19 mouse cellular contexts compared by ENCODE assay signal in the genomic region with DNA sequence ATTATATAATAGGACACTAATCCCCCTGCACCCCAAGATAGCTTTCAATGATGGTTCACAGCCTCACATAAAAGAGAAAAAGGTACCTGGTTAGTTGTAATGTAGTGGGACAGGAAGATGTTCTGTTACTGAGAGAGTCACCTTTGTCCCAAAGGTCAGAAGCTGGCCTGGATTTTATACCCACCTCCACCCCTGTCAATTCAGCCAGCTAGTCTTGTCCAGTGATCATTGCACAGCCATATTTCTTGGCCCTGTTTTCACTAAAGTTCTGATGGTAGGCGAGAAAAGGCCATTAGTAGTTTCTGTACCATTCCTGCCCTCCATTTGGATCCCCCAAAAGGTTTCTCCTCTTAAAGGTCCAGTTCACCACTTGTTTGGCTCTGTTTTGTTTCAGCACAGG. TPM values are rescaled to one million over a fixed set of nuclear protein-coding genes. Genes with fewer than 3 reads are reported as not detected.
A peak's percentile ranks its signal among the peaks of the same experiment; 100 is the strongest.
DNase-seq lines count a peak whose midpoint lies in the region; ATAC-seq and TF ChIP-seq lines count a peak whose summit lies in the region.
"Had no signal": no experiment of that assay in that cellular context is flagged by ENCODE, and none has a peak within 500 bp of the region (broad histone marks: within the 10 kb centered on the region; RNA-seq: fewer than 3 reads in every experiment).

No protein-coding gene starts in this region.

- DNase-seq in gastrocnemius, adult 2 months = no peak
- no peak for DNase-seq in gastrocnemius, postnatal 14 days
- DNase-seq in kidney, adult 9 months = peak; percentile 54
- DNase-seq in lung, postnatal 0 days (ENCODE audit: low spot score) = no peak
- DNase-seq in lung, postnatal 36 days = no peak
- DNase-seq: adrenal gland, postnatal 10 days; cerebellum, postnatal 14 days; heart, postnatal 4 days; kidney, adult 8-10 months; lung, embryonic 14.5 days; midbrain, embryonic 14.5 days; right cerebral cortex, adult 18-20 months; thymus, postnatal 36 days had no signal

- H3K4me2 ChIP-seq in kidney, embryonic 14.5 days (replicated peaks; ENCODE audit: low read depth, low read length) = no peak overlapping the region
- no peak overlapping the region; the same call in 1 of the 2 replicates for H3K4me2 ChIP-seq in lung, postnatal 0 days (replicated peaks; ENCODE audit: low read depth, low read length)

- no peak for TF ChIP-seq CTCF in gastrocnemius, adult 2 months (IDR thresholded peaks at IDR 0.05)
- TF ChIP-seq CTCF in lung, postnatal 0 days (IDR thresholded peaks at IDR 0.05) = no peak
- no peak for TF ChIP-seq CTCF in small intestine, adult 2 months (IDR thresholded peaks at IDR 0.05; ENCODE audit: extremely low read depth, insufficient read length, insufficient replicate concordance, low read depth, low read length)

- H3K36me3 ChIP-seq in kidney, embryonic 14.5 days (ENCODE audit: control insufficient read depth, insufficient read depth, low read length) = peaks cover 30% of the 10 kb centered on the region
- peaks cover 8% of the 10 kb centered on the region; the same call in 1 of the 2 replicates for H3K36me3 ChIP-seq in lung, postnatal 0 days (ENCODE audit: insufficient read depth, low read length)
- H3K36me3 ChIP-seq in small intestine, adult 2 months (ENCODE audit: control insufficient read depth, insufficient read depth, low read length) = peaks cover 28% of the 10 kb centered on the region

- WGBS in kidney, embryonic 14.5 days = 57% methylated on average over 1 of the region's 1 CpGs
- 86% methylated on average over 1 of the region's 1 CpGs for WGBS in lung, postnatal 0 days
- 73% methylated on average over 1 of the region's 1 CpGs for WGBS in small intestine, adult 2 months

- peak overlapping the region; percentile 95 for H3K4me3 ChIP-seq in gastrocnemius, adult 2 months
- no peak overlapping the region for H3K4me3 ChIP-seq in kidney, embryonic 14.5 days (ENCODE audit: low read length)
- H3K4me3 ChIP-seq in lung, postnatal 0 days (ENCODE audit: low read depth, low read length) = no peak overlapping the region
- H3K4me3 ChIP-seq in small intestine, adult 2 months (ENCODE audit: low read depth, low read length) = no peak overlapping the region

- no peaks in the 10 kb centered on the region for H3K4me1 ChIP-seq in kidney, embryonic 14.5 days (ENCODE audit: control insufficient read depth, insufficient read depth, low read length)
- H3K4me1 ChIP-seq in lung, postnatal 0 days (ENCODE audit: insufficient read depth, low read depth, low read length) = peaks cover 21% of the 10 kb centered on the region
- H3K4me1 ChIP-seq in small intestine, adult 2 months (ENCODE audit: control insufficient read depth, insufficient read depth, insufficient read length, low read length) = peaks cover 13% of the 10 kb centered on the region

- no peak for TF ChIP-seq EP300 in lung, postnatal 0 days (IDR thresholded peaks at IDR 0.05)

- peak overlapping the region; percentile 98 for H3K27ac ChIP-seq in gastrocnemius, adult 2 months
- no peak overlapping the region for H3K27ac ChIP-seq in kidney, embryonic 14.5 days (ENCODE audit: low read depth, low read length)
- H3K27ac ChIP-seq in lung, postnatal 0 days (ENCODE audit: low read length) = peak overlapping the region; percentile 72
- H3K27ac ChIP-seq in small intestine, adult 2 months (ENCODE audit: insufficient read depth, low read depth, low read length) = peak overlapping the region; percentile 43; the same call in 1 of the 2 replicates
- H3K27ac ChIP-seq: embryonic facial prominence, embryonic 15.5 days had no signal

- H3K9me3 ChIP-seq in kidney, embryonic 14.5 days (ENCODE audit: control insufficient read depth, low read length) = no peaks in the 10 kb centered on the region
- H3K9me3 ChIP-seq in lung, postnatal 0 days (ENCODE audit: low read length) = no peaks in the 10 kb centered on the region
- H3K9me3 ChIP-seq: embryonic facial prominence, embryonic 15.5 days; G1E; heart, embryonic 12.5 days had no signal

- H3K9ac ChIP-seq in kidney, embryonic 14.5 days (ENCODE audit: low read depth, low read length) = no peak overlapping the region
- no peak overlapping the region for H3K9ac ChIP-seq in lung, postnatal 0 days (replicated peaks; ENCODE audit: low read depth)

- ATAC-seq in kidney, embryonic 14.5 days (ENCODE audit: low FRiP score, low TSS enrichment) = no peak
- no peak for ATAC-seq in lung, postnatal 0 days
- ATAC-seq: activated CD4-positive, CD25-positive, alpha-beta regulatory T cell, adult 4 months had no signal

- intact Hi-C loops in gastrocnemius, adult 2 months (cut with DNase I) = no loop called here
- intact Hi-C loops in gastrocnemius, postnatal 14 days (cut with DNase I; ENCODE audit: low total_unique reads) = no loop called here

- no peaks in the 10 kb centered on the region for H3K27me3 ChIP-seq in kidney, embryonic 14.5 days (ENCODE audit: control insufficient read depth, insufficient read depth, low read length)
- H3K27me3 ChIP-seq in lung, postnatal 0 days (replicated peaks; ENCODE audit: insufficient read depth, low read length) = no peaks in the 10 kb centered on the region
- no peaks in the 10 kb centered on the region for H3K27me3 ChIP-seq in small intestine, adult 2 months (ENCODE audit: control insufficient read depth, insufficient read depth, low read length)
- H3K27me3 ChIP-seq: embryonic facial prominence, embryonic 15.5 days; heart, embryonic 12.5 days had no signal

- TF ChIP-seq POLR2A in small intestine, adult 2 months (IDR thresholded peaks at IDR 0.05; ENCODE audit: low read depth, low read length) = no peak

RNA-seq across cellular contexts. Expression of gene Tmem150a, which starts 1.2 kb away (rescaled TPM):
- 10 to 100 TPM; 21.0 to 24.2 TPM for total RNA-seq in gastrocnemius, adult 2 months (2021)
- 10 to 100 TPM in 1 of 2 experiments, 1 to 10 TPM in 1; 9.1 to 12.5 TPM for total RNA-seq in gastrocnemius, postnatal 14 days (2021)
- polyA plus RNA-seq in kidney, embryonic 14.5 days (2014; fragmentation: Nextera tagmentation; extraction: Ambion mirVana) = 18.3 and 18.7 TPM in 2 replicates
- 17.6 and 25.7 TPM in 2 replicates for polyA plus RNA-seq in lung, postnatal 0 days (2015; fragmentation: Nextera tagmentation; extraction: Ambion mirVana)
- 16.6 and 31.8 TPM in 2 replicates for polyA plus RNA-seq in small intestine, adult 2 months (2012; rRNA removed)

RNA-seq across cellular contexts. Expression of gene 0610030E20Rik, which starts 6.9 kb away (rescaled TPM):
- total RNA-seq in gastrocnemius, adult 2 months (2021) = 10 to 100 TPM; 10.1 to 11.7 TPM
- total RNA-seq in gastrocnemius, postnatal 14 days (2021) = 10 to 100 TPM; 11.4 TPM
- polyA plus RNA-seq in kidney, embryonic 14.5 days (2014; fragmentation: Nextera tagmentation; extraction: Ambion mirVana) = 26.7 and 29.8 TPM in 2 replicates
- 23.0 and 24.2 TPM in 2 replicates for polyA plus RNA-seq in lung, postnatal 0 days (2015; fragmentation: Nextera tagmentation; extraction: Ambion mirVana)
- polyA plus RNA-seq in small intestine, adult 2 months (2012; rRNA removed) = 6.5 and 12.7 TPM in 2 replicates

RNA-seq across cellular contexts. Expression of gene Usp39, which starts 9.0 kb away (rescaled TPM):
- 10 to 100 TPM; 16.4 to 18.4 TPM for total RNA-seq in gastrocnemius, adult 2 months (2021)
- total RNA-seq in gastrocnemius, postnatal 14 days (2021) = 10 to 100 TPM; 16.7 to 17.2 TPM
- polyA plus RNA-seq in kidney, embryonic 14.5 days (2014; fragmentation: Nextera tagmentation; extraction: Ambion mirVana) = 51.3 and 69.1 TPM in 2 replicates
- polyA plus RNA-seq in lung, postnatal 0 days (2015; fragmentation: Nextera tagmentation; extraction: Ambion mirVana) = 26.1 and 27.4 TPM in 2 replicates
- polyA plus RNA-seq in small intestine, adult 2 months (2012; rRNA removed) = 5.5 and 6.8 TPM in 2 replicates

RNA-seq across cellular contexts. Expression of gene Rnf181, which starts 12.7 kb away (rescaled TPM):
- 10 to 100 TPM; 24.9 to 26.6 TPM for total RNA-seq in gastrocnemius, adult 2 months (2021)
- total RNA-seq in gastrocnemius, postnatal 14 days (2021) = 10 to 100 TPM; 31.2 to 31.7 TPM
- 103 and 106 TPM in 2 replicates for polyA plus RNA-seq in kidney, embryonic 14.5 days (2014; fragmentation: Nextera tagmentation; extraction: Ambion mirVana)
- polyA plus RNA-seq in lung, postnatal 0 days (2015; fragmentation: Nextera tagmentation; extraction: Ambion mirVana) = 202 and 208 TPM in 2 replicates
- polyA plus RNA-seq in small intestine, adult 2 months (2012; rRNA removed) = 59.5 and 97.6 TPM in 2 replicates

RNA-seq across cellular contexts. Expression of gene Vamp5, which starts 26.2 kb away (rescaled TPM):
- 100 to 1,000 TPM in 1 of 2 experiments, 10 to 100 TPM in 1; 97.5 to 102 TPM for total RNA-seq in gastrocnemius, adult 2 months (2021)
- 10 to 100 TPM; 60.9 to 79.6 TPM for total RNA-seq in gastrocnemius, postnatal 14 days (2021)
- polyA plus RNA-seq in kidney, embryonic 14.5 days (2014; fragmentation: Nextera tagmentation; extraction: Ambion mirVana) = 32.1 and 38.4 TPM in 2 replicates
- polyA plus RNA-seq in lung, postnatal 0 days (2015; fragmentation: Nextera tagmentation; extraction: Ambion mirVana) = 80.5 and 83.3 TPM in 2 replicates
- 14.8 and 19.8 TPM in 2 replicates for polyA plus RNA-seq in small intestine, adult 2 months (2012; rRNA removed)
